Mouse (Mus musculus): ENCODE measurements around the gene Slamf6.
"Not testable (repeated sequence)": the region's sequence is repeated elsewhere in the genome, so short reads cannot be mapped to it uniquely, and the experiment has no call there.

Gene Slamf6

GRCm38 (mm10) chr1:171917305-171918039, at the start of gene Slamf6:
Gene Slamf6 (plus strand): TSS chr1:171917515.
- DNase-seq (ENCODE audit: low spot score in 2 of 2) = no peak

GRCm38 (mm10) chr1:171886989-171887388, 30.3 kb upstream of the Slamf6 start:
- no peak for DNase-seq (ENCODE audit: low spot score in 2 of 2)

GRCm38 (mm10) chr1:171895364-171895763, 22.0 kb upstream of the Slamf6 start, which contains the start of gene Gm10521:
Gene Gm10521 (plus strand): TSS chr1:171895664.
- not testable (repeated sequence) for DNase-seq (ENCODE audit: low spot score in 2 of 2)

GRCm38 (mm10) chr1:171904011-171904410, 13.3 kb upstream of the Slamf6 start:
- DNase-seq (ENCODE audit: low spot score in 2 of 2) = no peak

GRCm38 (mm10) chr1:171915638-171916458, 1.5 kb upstream of the Slamf6 start:
- no peak for DNase-seq (ENCODE audit: low spot score in 2 of 2)

DNA sequence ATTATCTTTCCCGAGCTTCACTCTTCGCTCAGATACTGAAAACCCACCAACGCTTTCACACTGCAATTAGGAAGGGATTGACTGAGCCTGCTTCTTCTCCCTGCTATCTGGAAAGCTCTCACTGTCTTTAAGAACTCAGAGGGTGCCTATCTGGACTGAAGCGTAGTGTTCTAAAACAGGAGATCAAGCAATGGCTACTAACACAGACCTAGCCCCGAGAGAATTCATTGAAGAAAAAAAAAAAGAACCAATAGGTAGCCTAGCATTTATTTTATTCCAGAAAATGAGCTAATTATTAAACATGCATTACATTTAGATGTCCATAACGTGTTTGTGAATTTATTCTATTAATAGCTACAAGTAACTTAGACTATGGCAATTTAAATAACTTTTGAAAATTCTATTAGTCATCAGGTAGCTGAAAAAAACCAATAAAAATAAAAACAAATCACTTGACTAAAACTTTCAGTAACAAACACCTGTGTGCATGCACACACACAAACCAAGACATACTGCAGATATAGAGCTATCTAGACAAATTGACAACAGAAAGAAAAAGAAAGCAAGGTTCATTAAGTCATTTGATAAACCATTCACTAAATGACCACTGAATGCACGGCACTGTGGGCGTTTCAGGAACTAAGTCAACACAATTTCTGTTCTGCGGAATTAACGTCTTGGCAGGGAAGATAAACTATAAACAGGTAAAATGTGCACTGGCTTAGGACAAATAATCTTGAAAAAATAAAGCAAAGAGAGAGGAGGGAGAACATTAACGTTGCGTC, 1.0 kb downstream of the Slamf6 start:
- DNase-seq (ENCODE audit: low spot score in 2 of 2) = no peak

GRCm38 (mm10) chr1:171919193-171919592, 1.9 kb downstream of the Slamf6 start:
- DNase-seq (ENCODE audit: low spot score in 2 of 2) = no peak

- DNase-seq (ENCODE audit: low spot score in 2 of 2) = no peak
These were observed 2.7 kb downstream of the Slamf6 start for GRCm38 (mm10) chr1:171919901-171920510.

- DNase-seq (ENCODE audit: low spot score in 2 of 2) = no peak
These were observed 3.8 kb downstream of the Slamf6 start for GRCm38 (mm10) chr1:171920989-171921621.

- DNase-seq (ENCODE audit: low spot score in 2 of 2) = no peak
These were observed 4.3 kb downstream of the Slamf6 start for GRCm38 (mm10) chr1:171921641-171922040.

DNA sequence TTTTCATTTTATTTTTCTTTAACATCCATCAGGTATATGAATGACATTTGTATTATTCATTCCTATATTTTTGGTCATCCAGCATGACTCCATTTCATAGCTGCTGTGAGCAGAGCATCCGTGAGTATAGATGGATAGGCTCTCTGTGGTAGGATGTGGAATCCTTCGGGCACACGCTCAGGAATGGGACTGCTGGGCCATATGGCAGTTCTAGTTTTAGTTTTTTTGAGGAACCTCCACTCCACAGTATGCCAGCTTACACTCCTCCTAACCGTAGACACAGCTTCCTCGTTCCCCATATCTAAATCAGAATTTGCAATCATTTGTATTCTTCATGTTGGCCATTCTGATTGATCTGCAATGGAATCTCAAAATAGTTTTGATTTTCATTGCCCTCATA, 5.5 kb downstream of the Slamf6 start:
- no peak for DNase-seq (ENCODE audit: low spot score in 2 of 2)

- DNase-seq (ENCODE audit: low spot score in 2 of 2) = no peak
These were observed 7.6 kb downstream of the Slamf6 start for GRCm38 (mm10) chr1:171924900-171925299.

DNA sequence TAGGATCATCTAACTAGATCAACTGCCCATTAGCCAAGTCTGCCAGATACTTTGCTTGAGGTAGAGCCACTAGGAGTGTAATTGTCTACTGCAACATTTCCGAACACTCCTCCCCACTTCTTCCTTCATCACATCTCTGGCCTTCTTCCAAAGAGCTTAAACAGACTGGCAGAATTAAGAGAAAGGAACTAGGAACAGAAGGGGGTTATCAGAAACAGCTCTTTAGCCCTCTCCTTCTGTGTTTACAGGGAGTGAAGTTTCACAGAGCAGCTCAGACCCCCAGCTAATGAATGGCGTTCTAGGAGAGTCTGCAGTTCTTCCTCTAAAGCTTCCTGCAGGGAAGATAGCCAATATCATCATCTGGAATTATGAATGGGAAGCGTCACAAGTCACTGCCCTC, 16.5 kb downstream of the Slamf6 start:
- DNase-seq (ENCODE audit: low spot score in 2 of 2) = no peak

DNA sequence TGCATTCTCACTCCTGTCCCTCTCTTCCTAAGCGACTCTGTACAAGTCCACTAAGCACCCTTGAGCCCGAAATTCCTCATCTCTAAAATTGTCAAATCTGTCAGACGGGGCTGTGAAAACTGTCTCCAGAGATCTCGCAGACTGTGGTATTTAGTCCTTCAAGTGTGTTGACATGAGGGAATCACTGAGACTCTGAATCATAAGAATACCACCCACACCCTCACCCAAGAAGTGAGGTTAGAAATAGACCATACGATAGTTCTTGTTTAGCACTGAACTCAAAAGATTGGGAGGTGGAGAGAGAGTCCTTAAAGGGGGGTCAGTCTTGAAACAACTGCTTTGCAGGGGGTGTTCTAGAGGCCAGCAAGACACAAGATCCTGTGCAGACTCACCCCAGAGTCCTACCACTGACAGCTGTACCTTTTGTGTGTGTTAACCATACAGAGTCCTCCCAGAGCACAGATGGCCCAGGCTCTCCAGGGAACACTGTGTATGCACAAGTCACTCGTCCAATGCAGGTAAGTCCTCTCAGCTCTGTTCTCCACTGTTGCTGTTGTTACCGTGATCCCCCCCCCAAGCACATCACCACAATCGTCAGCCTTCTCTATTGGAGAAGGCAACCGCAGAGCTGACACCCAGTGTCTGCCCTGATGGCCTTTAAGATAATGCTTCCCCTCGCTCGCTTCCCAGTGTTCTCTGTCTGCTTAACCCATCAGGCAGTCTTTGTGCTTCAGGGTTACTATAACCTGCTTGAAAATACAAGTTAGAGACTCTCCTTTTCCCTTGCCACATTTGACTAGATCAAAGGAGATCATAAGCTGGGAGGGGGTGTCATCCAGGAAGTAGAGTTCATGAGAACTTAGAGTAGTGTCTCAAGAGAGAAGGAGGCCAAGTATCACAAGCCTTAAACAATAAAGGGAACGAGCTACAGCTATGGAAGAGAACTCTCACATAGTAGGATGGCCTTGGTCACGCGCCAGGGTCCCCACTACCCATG, 21.9 kb downstream of the Slamf6 start:
- DNase-seq (ENCODE audit: low spot score in 2 of 2) = no peak

- DNase-seq (ENCODE audit: low spot score in 2 of 2) = no peak
These were observed 23.3 kb downstream of the Slamf6 start for GRCm38 (mm10) chr1:171940626-171941025.

DNA sequence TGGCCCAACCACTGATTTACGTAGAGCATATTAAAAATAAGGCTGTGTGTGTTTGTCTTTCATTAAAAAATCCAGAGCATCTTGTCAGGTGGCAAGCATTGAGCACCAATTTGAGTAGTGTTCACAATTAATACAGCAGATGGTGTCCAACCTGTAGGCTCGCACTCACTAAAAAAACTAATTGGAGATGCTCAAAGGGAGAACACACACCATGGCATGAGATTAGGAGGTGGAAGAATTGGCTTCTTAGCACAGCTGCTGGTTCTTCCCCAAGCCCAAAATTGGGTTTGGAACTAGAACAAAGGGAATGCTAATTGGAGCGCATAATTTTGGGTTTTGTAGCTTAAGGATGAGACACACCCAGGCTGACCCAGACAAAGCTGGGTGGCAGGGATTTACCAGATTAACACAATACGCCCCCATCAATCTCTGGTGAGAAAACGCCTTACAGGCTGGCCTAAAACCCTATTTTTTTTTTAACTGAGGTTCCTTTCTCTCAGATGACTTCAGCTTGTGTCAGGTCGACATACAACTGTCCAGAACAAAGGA, 29.2 kb downstream of the Slamf6 start:
- DNase-seq (ENCODE audit: low spot score in 2 of 2) = no peak

GRCm38 (mm10) chr1:171948161-171948945, 31.0 kb downstream of the Slamf6 start:
- DNase-seq (ENCODE audit: low spot score in 2 of 2) = no peak

- no peak for DNase-seq (ENCODE audit: low spot score in 2 of 2)
These were observed 31.7 kb downstream of the Slamf6 start for GRCm38 (mm10) chr1:171948946-171949508.

All from urinary bladder, postnatal 36 days (tissue).